Mouse (Mus musculus) Muller cell, postnatal 12 days (primary cell): Measurements from ENCODE around the gene Fgfr2.

Source experiments
- DNase-seq: peaks from one replicate; pipeline ENCODE4 v3.0.0-alpha.2; 2015; ENCODE audit errors: inconsistent ontology term

The Fgfr2 gene

GRCm38 (mm10) chr7:132088606-132089005 lies 1034.5 kb downstream of the Fgfr2 start:
- no peak for DNase-seq

GRCm38 (mm10) chr7:132088181-132088580 lies 1035.0 kb downstream of the Fgfr2 start:
- DNase-seq: no peak

DNA sequence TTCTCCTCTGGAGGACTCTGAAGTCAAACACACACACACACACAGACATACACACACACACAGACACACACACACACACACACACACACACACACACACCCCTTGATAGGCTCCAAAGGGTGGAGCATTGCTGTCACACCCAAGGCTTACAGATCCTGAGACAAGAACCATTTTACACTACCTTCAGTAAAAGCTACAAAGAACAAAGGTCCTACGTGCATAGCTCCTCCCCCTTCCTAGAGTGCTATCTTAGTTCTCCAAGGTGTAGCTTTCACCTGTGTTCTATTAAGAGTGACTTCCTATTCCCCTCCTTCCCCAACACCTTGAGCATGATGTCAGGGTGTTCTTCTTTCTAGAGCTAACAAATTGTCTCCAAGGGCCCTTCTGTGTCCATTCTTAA lies 1047.3 kb downstream of the Fgfr2 start:
- DNase-seq: no peak

DNA sequence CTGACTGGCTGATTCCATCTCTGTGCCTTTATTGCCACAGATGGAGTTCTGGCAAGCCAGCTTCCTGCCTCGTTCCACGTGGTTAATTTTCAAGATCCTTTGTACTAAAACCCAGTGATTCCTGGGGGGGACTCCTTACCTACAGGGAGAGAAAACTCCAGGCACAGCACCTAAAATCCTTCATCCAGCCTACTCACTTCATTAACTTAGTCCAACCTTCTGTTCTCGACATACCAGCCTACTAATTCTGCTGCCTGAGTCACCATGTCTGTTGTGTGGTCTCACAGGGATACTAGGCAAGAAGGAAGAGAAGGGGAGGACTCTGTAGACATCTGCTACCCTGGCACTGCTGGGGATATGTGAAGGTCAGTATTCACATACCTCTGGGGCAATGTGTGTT lies 1048.6 kb downstream of the Fgfr2 start:
- DNase-seq: peak; percentile 41

DNA sequence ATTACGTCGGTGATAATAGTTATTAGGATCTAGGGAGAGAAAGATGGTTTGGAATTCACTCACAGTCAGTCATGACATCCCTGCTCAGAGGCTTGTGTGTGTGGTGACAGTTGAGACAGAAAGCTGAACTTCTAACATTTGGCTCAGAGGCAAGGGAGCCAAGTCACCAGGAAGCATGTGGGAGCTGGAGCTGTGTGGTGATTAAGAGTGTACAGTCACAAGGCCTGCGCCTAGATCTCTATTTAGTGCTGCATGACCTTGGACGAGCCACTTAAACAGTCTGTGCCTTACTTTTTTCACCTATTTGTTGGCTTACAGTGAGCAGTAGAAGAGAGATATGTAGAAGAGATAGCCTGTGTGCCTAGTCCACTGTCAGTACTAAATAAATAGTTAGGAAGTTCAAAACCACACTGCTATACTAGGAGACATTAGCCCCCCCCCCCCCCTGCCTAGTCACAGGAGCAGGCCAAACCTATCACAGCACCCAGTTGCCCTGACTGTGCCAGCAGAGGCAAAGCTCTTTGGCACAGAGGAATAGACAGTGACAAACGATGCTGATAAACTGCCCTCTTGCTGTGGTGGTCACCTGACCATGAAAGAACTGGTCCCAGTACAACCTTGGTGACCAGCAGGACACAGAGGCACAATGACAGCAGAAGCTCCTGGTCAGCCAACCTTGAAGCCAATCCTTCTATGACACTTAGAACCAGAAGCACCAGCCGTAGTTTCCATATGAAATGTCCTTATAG lies 1052.1 kb downstream of the Fgfr2 start:
- DNase-seq: no peak

GRCm38 (mm10) chr7:132067951-132068350 lies 1055.2 kb downstream of the Fgfr2 start:
- no peak for DNase-seq

DNA sequence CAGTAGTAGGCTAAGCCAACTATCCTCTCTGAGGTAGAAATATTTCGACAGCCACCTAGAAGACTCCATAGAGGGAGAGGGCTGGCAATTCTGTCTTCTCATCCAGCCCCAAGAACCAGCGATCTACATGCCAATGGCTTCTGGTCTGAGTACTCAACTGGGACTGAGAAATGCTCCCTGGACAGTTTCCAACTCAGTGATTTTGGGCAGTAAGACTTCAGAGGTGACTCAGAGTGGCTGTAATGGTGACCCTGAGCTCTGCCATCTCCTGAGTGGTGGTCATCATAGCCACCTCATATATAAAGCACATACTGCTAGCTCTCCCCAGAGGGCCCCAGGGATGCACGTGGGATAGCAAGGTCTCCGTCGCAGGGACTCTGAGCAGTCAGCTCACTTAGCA lies 1055.6 kb downstream of the Fgfr2 start:
- DNase-seq: no peak

DNA sequence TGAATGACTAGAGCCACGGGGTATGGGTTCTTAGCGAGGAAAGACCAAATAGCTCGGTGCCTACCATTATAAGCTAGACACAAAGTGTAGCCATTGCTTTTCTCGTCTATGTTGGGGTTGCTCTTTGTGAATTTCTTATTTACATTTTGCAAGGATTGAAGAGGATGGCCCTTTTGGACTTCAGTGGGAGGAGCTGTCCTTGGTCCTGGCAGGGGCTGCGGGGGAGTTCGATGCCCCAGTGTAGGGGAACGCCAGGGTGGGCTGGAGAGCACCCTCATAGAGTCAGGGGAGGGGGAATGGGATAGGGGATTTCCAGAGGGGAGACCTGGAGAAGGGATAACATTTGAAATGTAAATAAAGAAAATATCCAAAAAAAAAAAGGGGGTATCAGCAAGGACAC lies 1063.0 kb downstream of the Fgfr2 start:
- DNase-seq: no peak

- no peak for DNase-seq
Observed at GRCm38 (mm10) chr7:132056565-132056964, 1066.6 kb downstream of the Fgfr2 start.

GRCm38 (mm10) chr7:132046662-132047061 lies 1076.5 kb downstream of the Fgfr2 start:
- DNase-seq: no peak

- no peak for DNase-seq
Observed at GRCm38 (mm10) chr7:132031940-132032531, 1091.1 kb downstream of the Fgfr2 start.

DNA sequence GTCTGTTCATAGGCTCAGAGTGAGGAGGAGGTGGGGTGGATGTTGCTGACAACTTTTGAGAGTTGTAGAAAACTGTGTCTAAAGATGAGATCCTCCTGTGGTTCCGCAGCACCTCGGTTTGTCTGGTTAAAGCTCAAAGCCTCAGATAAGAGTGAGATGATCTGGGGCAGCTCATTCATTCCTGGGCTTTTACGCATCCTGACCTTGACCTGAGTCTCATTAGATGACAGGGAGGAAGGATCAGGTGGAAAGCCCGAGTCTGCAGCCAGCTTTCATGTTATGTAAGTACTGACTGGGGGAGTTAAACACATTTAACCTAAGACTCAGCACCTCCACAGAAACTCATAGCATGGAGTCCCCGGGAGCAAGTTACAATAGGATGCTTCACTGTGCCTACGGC lies 1096.5 kb downstream of the Fgfr2 start:
- no peak for DNase-seq

DNA sequence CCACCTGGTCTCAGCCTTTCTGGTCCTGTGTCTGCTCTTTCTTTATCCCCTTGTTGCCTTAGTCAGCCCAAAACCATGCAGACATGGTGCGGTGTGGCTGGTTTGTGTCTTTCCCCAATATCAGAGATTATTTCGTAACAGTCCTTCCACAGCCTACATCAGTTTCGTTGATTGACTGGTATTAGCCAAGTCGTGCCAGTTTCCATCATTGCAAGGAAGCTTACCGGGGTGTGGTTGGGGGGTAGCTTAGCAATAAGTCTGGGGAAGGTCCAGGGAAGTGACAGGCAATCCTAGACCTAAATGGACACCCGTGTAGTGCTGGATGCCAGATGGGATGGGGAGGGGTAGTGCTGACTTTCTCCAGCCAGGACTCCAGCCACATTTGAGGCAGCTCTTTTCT lies 1097.6 kb downstream of the Fgfr2 start:
- DNase-seq: no peak

- no peak for DNase-seq
Observed at GRCm38 (mm10) chr7:132015933-132016332, 1107.2 kb downstream of the Fgfr2 start.

DNA sequence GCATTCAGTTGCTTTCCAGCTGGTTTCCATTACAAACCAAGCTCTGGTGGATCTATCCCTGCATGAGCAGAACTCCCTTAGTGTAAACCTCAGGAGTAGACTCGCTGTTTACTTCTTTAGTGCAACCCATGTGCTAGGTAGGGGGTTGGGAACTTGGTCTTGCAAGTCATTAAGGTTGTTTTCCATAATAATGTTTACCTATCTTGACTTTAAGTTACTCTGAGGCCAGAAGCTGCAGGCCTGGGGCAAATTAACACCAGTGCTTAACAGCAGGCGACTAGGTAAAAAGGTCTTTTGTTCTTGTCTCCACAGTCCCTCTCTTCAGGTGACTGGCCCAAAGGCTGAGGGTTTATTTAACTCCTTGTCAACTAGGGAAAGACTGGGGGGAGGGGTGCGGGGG lies 1108.0 kb downstream of the Fgfr2 start:
- DNase-seq: no peak

- DNase-seq: peak; percentile 17
Observed at GRCm38 (mm10) chr7:132013970-132014369, 1109.2 kb downstream of the Fgfr2 start.

- peak; percentile 95 for DNase-seq
Observed at GRCm38 (mm10) chr7:132012969-132013679, 1110.0 kb downstream of the Fgfr2 start.

GRCm38 (mm10) chr7:132009002-132009401 lies 1114.1 kb downstream of the Fgfr2 start:
- DNase-seq: no peak

DNA sequence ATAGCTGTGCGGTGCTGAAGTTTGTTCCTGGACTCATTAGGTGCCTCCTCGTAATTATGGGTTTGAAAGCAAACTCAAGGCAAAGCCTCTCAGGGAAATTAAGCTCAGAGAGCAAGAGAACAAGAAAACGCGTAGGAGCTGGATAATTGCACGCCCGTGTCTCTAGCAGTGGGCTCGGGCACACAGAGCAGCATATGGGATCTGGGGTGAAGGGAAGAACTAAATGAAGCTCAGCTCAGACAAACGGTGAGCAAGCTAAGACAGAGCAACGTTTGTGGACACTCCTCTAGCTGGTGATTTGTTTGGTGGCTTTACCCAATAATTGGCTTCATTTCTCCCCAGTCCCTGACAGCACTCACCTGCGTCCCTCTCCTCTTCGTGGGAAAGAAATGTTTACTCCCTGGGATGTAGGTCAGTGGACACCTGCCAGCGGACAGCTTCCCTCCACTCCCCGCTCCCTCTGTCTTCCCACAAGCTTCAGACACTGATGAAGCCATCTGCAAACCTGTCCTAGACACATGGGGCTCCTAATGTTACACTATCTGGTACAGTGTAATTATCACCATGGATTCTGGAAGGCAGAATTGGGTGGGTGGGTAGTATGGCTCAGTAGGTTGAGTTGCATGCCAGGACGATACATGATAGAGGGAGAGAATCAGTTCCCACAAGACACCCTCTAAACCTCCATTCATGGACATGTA lies 1117.0 kb downstream of the Fgfr2 start:
- peak; percentile 7 for DNase-seq

DNA sequence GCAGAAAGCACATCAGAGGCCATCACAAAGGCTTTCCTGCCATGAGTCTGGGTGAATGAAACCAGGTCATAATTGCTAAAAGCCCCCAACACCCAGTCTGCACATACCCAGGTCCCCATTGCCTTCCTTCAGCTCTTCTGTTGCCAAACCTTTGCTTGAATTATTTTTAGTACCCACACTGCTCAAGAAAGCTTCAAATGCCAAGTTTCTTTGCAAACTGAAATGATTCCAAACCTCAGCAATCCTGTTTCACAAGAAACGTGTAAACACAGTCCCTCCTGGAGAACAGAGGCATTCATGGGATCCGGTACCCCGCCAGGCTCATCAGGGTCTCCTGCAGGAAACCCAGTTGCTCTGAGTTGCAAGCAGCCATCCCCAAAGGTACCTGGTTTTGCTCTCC lies 1130.3 kb downstream of the Fgfr2 start:
- DNase-seq: no peak

GRCm38 (mm10) chr7:131992226-131992625 lies 1130.9 kb downstream of the Fgfr2 start:
- DNase-seq: no peak

- no peak for DNase-seq
Observed at GRCm38 (mm10) chr7:131989056-131989455, 1134.1 kb downstream of the Fgfr2 start.
